Mouse (Mus musculus) stomach, postnatal 0 days (tissue): Measurements from ENCODE around the gene Hist4h4. TPM values are rescaled to one million over a fixed set of nuclear protein-coding genes. Genes with fewer than 3 reads are reported as not detected.
A peak's percentile ranks its signal among the peaks of the same experiment; 100 is the strongest.

Source experiments
- ATAC-seq: fragments of 200-750 bp; cut with Nextera tagmentation; 2 replicates; pipeline ENCODE4 v1.8.0; 2017; ENCODE audit not compliant: low FRiP score, low TSS enrichment
- DNase-seq: peaks from one replicate; pipeline ENCODE4 v3.0.0-alpha.2; 2016; ENCODE audit warnings: low spot score
- H3K27ac ChIP-seq: fragments of 300-500 bp; sonication (generic); replicated peaks from 2 replicates; pipeline ENCODE4 v1.5.1; 2014; ENCODE audit warnings: mild to moderate bottlenecking, control low read depth
- H3K27me3 ChIP-seq: fragments of 300-500 bp; sonication (generic); 2 replicates; pipeline ENCODE4 v1.6.1; 2014; ENCODE audit warnings: low read length; ENCODE audit not compliant: control insufficient read depth, insufficient read depth
- H3K36me3 ChIP-seq: fragments of 300-500 bp; sonication (generic); 2 replicates; pipeline ENCODE4 v1.6.1; 2014; ENCODE audit warnings: low read length, mixed read lengths; ENCODE audit not compliant: control insufficient read depth, insufficient read depth
- H3K4me1 ChIP-seq: fragments of 300-500 bp; sonication (generic); replicated peaks from 2 replicates; pipeline ENCODE4 v1.6.1; 2014; ENCODE audit warnings: antibody characterized with exemption; ENCODE audit not compliant: control insufficient read depth, insufficient read depth
- H3K4me2 ChIP-seq: fragments of 300-500 bp; sonication (generic); replicated peaks from 2 replicates; pipeline ENCODE4 v1.6.1; 2014; ENCODE audit warnings: low read depth, mild to moderate bottlenecking, control low read depth, moderate library complexity
- H3K4me3 ChIP-seq: fragments of 300-500 bp; sonication (generic); 2 replicates; pipeline ENCODE4 v1.5.1; 2014; ENCODE audit warnings: low read depth, low read length, control low read depth
- H3K9ac ChIP-seq: fragments of 300-500 bp; sonication (generic); 2 replicates; pipeline ENCODE4 v1.6.1; 2014; ENCODE audit warnings: mild to moderate bottlenecking, low read length, control low read depth, mixed read lengths
- H3K9me3 ChIP-seq: fragments of 300-500 bp; sonication (generic); 2 replicates; pipeline ENCODE4 v1.6.1; 2016; ENCODE audit warnings: low read length; ENCODE audit not compliant: control insufficient read depth
- CTCF ChIP-seq: IDR thresholded peaks from 2 replicates; pipeline ENCODE4 v1.5.1; 2016; ENCODE audit warnings: antibody characterized with exemption, low read depth, mild to moderate bottlenecking, moderate library complexity
- EP300 ChIP-seq: optimal IDR thresholded peaks from 2 replicates; pipeline ENCODE3; 2016; ENCODE audit warnings: antibody characterized with exemption
- WGBS: fragments of 180-500 bp; shearing (Covaris S2); extraction: QIAGEN DNeasy Blood & Tissue Kit; methylation state at CpG from one replicate; pipeline ENCODE4 v1.1.7; 2014; 5-methylcytosine and 5-hydroxymethylcytosine counted together
- polyA plus RNA-seq: library from polyadenylated mRNA; unstranded; fragments of >200 nt; fragmentation: Nextera tagmentation; extraction: Ambion mirVana; gene quantifications from 2 replicates; pipeline ENCODE4 v1.2.1, GENCODE M21; 2015

Hist4h4 gene
- polyA plus RNA-seq, 1 experiment from 2014 or later: 0.68 TPM

GRCm38 (mm10) chr6:136795850-136796249 is 8.4 kb downstream of the Hist4h4 start:
- 55% methylated on average over 6 of the region's 6 CpGs for WGBS
- Histone ChIP-seq H3K9ac (no peak overlapping the region), H3K27ac (no peak overlapping the region), H3K4me1 (no peaks in the 10 kb centered on the region), H3K4me2 (no peak overlapping the region), H3K9me3 (no peaks in the 10 kb centered on the region), H3K36me3 (no peaks in the 10 kb centered on the region), H3K27me3 (no peaks in the 10 kb centered on the region), H3K4me3 (no peak overlapping the region)
- DNase-seq: no peak
- ATAC-seq: no peak
- TF ChIP-seq EP300 (no peak), CTCF (no peak)

DNA sequence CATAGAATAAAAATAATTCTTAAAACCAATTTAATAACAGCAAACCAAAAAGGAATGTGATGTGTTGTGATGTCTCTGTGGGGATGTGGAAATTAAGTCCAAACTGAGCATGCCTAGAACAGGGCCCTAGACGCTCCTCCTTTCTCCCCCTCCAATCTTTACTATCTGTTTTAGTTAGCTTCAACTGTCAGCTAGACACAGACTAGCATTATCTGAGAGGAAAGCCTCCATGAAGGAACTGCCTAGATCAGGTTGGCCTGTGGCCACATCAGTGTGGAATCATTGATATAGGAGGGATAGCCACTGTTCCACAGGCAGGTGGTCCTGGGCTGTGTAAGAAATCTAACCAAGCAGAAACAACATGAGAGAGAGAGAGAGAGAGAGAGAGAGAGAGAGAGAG is 9.1 kb downstream of the Hist4h4 start:
- Histone ChIP-seq H3K4me1 (no peaks in the 10 kb centered on the region), H3K27ac (no peak overlapping the region), H3K36me3 (no peaks in the 10 kb centered on the region), H3K4me3 (no peak overlapping the region), H3K4me2 (no peak overlapping the region), H3K9ac (no peak overlapping the region), H3K27me3 (no peaks in the 10 kb centered on the region), H3K9me3 (no peaks in the 10 kb centered on the region)
- no peak for ATAC-seq
- TF ChIP-seq EP300: no peak
- 63% methylated on average over 1 of the region's 1 CpGs for WGBS
- no peak for DNase-seq

DNA sequence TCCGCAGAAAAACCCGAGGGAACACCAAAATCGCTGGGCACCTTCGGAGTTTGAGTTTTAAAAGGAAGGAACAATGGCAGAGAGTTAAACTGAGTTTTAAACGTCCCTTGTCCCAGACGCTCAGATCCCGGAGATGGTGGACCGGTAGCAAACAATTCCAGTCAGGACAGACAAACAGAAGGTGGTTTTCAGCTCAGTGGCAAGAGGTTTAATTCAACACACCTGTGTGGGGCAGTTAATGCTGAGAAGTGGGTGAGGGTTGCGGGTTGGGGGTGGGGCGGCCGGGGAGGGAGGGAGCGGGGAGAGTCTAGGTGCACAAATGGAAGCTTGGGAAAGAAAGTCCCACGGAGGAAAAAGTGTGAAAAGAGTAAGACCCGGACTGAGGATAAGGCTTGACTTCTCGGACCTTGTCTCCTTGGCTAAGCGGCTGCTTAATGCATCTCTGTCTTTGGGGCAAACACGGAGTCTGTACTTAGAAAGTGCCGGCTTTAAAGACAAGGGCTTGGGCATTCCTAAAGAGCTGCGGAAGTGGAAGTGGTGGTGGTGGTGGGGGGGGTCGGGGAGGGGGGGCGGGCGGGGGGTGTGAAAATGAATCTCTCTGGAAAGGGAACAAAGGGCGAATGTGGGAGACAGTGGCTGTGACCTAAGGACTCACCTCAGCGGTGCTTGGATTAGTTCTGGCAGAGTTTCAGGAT is 10.2 kb downstream of the Hist4h4 start:
- Histone ChIP-seq H3K9ac (peak overlapping the region; percentile 59), H3K27ac (no peak overlapping the region), H3K36me3 (no peaks in the 10 kb centered on the region), H3K4me1 (no peaks in the 10 kb centered on the region; the same call in 1 of the 2 replicates), H3K4me2 (peak overlapping the region; percentile 62), H3K4me3 (peak overlapping the region; percentile 35), H3K27me3 (no peaks in the 10 kb centered on the region), H3K9me3 (no peaks in the 10 kb centered on the region)
- ATAC-seq (0 out of 2 replicates have a peak, but pooled peaks have one; percentile 25), DNase-seq (peak; percentile 53)
- 3% methylated on average over 20 of the region's 24 CpGs for WGBS
- TF ChIP-seq EP300: no peak
- TF ChIP-seq CTCF: no peak

- TF ChIP-seq EP300: no peak
- no peak for TF ChIP-seq CTCF
- H3K36me3 ChIP-seq: no peaks in the 10 kb centered on the region
- DNase-seq (no peak), ATAC-seq (no peak)
- no peaks in the 10 kb centered on the region; the same call in 1 of the 2 replicates for H3K4me1 ChIP-seq
- peak overlapping the region; percentile 62 for H3K4me2 ChIP-seq
- peak overlapping the region; percentile 35 for H3K4me3 ChIP-seq
- no peak overlapping the region for H3K27ac ChIP-seq
- 42% methylated on average over 16 of the region's 16 CpGs for WGBS
- no peaks in the 10 kb centered on the region for H3K27me3 ChIP-seq
- H3K9ac ChIP-seq: peak overlapping the region; percentile 59; the same call in 1 of the 2 replicates
- H3K9me3 ChIP-seq: no peaks in the 10 kb centered on the region
These were observed 11.1 kb downstream of the Hist4h4 start for GRCm38 (mm10) chr6:136792884-136793758.

DNA sequence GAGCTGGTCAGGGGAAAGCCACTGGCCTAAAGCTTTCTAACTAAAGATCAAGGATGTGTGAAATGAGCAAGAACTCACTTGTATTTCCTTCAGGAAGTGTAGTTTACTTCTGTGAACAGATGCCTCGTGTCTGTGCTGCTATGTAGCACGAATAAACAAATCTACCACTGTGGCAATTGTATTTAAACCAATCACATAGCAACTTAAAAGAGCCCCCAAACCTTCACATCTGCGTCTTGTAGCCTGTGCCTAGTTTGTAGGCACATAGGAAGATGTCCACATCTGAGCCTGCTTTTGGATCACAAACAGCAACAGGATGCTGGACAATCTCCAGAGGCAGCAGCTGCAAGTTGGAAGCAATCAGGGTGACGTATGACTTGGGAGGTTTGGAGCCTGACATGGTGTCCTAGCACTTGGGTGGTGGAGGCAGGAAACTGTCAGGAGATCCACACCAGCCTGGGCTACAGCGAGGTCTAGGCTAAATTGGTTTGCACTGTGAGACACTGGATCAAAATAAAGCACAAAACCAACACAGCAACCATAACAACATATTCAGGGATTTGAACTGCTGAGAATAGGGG is 14.7 kb downstream of the Hist4h4 start:
- TF ChIP-seq EP300 (no peak), CTCF (no peak)
- 38% methylated on average over 5 of the region's 5 CpGs for WGBS
- no peak for DNase-seq

More for the DNA sequence above, 14.7 kb downstream of the Hist4h4 start:
- Histone ChIP-seq H3K9me3 (no peaks in the 10 kb centered on the region), H3K27me3 (no peaks in the 10 kb centered on the region), H3K4me2 (no peak overlapping the region), H3K9ac (no peak overlapping the region), H3K36me3 (no peaks in the 10 kb centered on the region), H3K4me3 (no peak overlapping the region), H3K27ac (peak overlapping the region; percentile 5; the same call in 1 of the 2 replicates), H3K4me1 (no peaks in the 10 kb centered on the region; the same call in 1 of the 2 replicates)
- ATAC-seq: peak; percentile 68; the same call in 1 of the 2 replicates
